Mouse (Mus musculus) hindbrain, postnatal 0 days (tissue): ENCODE measurements at regions not wholly inside any gene's neighbourhood (a gene's known extent, or its start where the extent isn't known, plus 50 kb on each side); places are given as distances from the start of the nearest gene placed in this dataset.

Experiments used
- ATAC-seq: fragments of 200-750 bp; cut with Nextera tagmentation; 2 replicates; pipeline ENCODE4 v1.8.0; 2017; ENCODE audit warnings: mild to moderate bottlenecking, moderate TSS enrichment, moderate library complexity
- DNase-seq: peaks from one replicate; pipeline ENCODE4 v3.0.0-alpha.2; 2015; ENCODE audit warnings: low spot score
- H3K27ac ChIP-seq: fragments of 300-500 bp; sonication (generic); 2 replicates; pipeline ENCODE4 v1.5.1; 2014; ENCODE audit warnings: mild to moderate bottlenecking
- H3K27me3 ChIP-seq: fragments of 300-500 bp; sonication (generic); 2 replicates; pipeline ENCODE4 v1.6.1; 2014; ENCODE audit warnings: low read length, mixed read lengths; ENCODE audit not compliant: insufficient read depth
- H3K36me3 ChIP-seq: fragments of 300-500 bp; sonication (generic); 2 replicates; pipeline ENCODE4 v1.6.1; 2014; ENCODE audit warnings: low read length, mixed read lengths; ENCODE audit not compliant: insufficient read depth
- H3K4me1 ChIP-seq: fragments of 300-500 bp; sonication (generic); 2 replicates; pipeline ENCODE4 v1.6.1; 2014; ENCODE audit warnings: antibody characterized with exemption, low read length, mixed read lengths; ENCODE audit not compliant: insufficient read depth
- H3K4me2 ChIP-seq: fragments of 300-500 bp; sonication (generic); 2 replicates; pipeline ENCODE4 v1.6.1; 2014; ENCODE audit warnings: low read depth, mild to moderate bottlenecking, low read length, moderate library complexity, mixed read lengths
- H3K4me3 ChIP-seq: fragments of 300-500 bp; sonication (generic); 2 replicates; pipeline ENCODE4 v1.5.1; 2014; ENCODE audit warnings: low read length
- H3K9ac ChIP-seq: fragments of 300-500 bp; sonication (generic); replicated peaks from 2 replicates; pipeline ENCODE4 v1.6.1; 2014; ENCODE audit warnings: mild to moderate bottlenecking, low read length, moderate library complexity, mixed read lengths
- H3K9me3 ChIP-seq: fragments of 300-500 bp; sonication (generic); 2 replicates; pipeline ENCODE4 v1.6.1; 2016; ENCODE audit warnings: low read length, mixed read lengths
- CTCF ChIP-seq: IDR thresholded peaks from 2 replicates; pipeline ENCODE4 v1.5.1; 2016; ENCODE audit warnings: antibody characterized with exemption, control low read depth, low read depth
- WGBS: fragments of 180-500 bp; shearing (Covaris S2); extraction: QIAGEN DNeasy Blood & Tissue Kit; methylation state at CpG from one replicate; pipeline ENCODE4 v1.1.7; 2014; 5-methylcytosine and 5-hydroxymethylcytosine counted together

DNA sequence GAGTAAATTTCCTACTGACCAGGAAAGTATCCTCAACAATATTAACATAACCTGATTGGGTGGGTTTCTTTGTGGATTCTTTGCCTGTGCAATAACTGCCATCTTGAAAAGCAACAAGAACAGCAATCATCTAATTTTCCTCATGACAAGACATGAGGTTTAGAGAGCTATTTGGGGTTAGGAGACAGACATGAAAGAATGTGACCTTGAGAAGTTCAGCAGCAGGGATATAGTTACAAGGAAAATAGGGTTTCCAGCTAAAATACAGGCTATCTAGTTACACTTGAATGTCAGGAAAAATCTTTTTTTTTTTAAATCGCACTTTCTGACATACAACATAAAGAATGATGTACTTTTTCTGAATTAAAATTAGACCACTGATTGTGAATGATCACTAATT lies 83.7 kb upstream of the Lama2 start:
- Histone ChIP-seq H3K4me3 (no peak overlapping the region), H3K9ac (no peak overlapping the region), H3K36me3 (no peaks in the 10 kb centered on the region), H3K27me3 (no peaks in the 10 kb centered on the region), H3K4me1 (no peaks in the 10 kb centered on the region), H3K9me3 (no peaks in the 10 kb centered on the region), H3K27ac (no peak overlapping the region), H3K4me2 (no peak overlapping the region)
- no peak for TF ChIP-seq CTCF
- ATAC-seq: no peak
- no peak for DNase-seq
- 72% methylated on average over 1 of the region's 1 CpGs for WGBS

DNA sequence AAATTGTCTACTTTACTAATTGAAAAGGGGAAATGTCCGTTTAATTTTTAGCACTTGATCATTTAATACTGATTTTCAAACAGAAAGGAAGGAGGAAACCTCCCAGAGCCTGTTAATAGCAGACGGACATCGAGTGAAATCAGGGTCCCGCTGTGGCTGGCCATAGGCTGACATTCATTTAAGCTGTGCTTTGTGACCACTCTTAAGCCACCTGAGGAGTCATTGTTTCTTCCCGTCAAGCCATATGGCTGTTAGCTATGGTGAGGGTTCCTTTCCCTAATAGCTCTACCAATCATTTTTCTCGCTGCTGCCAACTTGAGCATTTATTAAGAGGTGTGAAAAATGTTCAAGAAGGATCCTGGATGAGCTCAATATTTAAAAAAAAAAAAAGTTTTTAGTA lies 78.7 kb upstream of the Lama2 start:
- H3K4me3 ChIP-seq: no peak overlapping the region
- no peak for DNase-seq
- no peak overlapping the region for H3K27ac ChIP-seq
- no peaks in the 10 kb centered on the region for H3K4me1 ChIP-seq
- no peaks in the 10 kb centered on the region for H3K36me3 ChIP-seq
- TF ChIP-seq CTCF: no peak
- WGBS: 24% methylated on average over 6 of the region's 6 CpGs
- no peaks in the 10 kb centered on the region for H3K9me3 ChIP-seq
- no peak overlapping the region for H3K9ac ChIP-seq
- ATAC-seq: no peak
- H3K4me2 ChIP-seq: no peak overlapping the region
- no peaks in the 10 kb centered on the region for H3K27me3 ChIP-seq

DNA sequence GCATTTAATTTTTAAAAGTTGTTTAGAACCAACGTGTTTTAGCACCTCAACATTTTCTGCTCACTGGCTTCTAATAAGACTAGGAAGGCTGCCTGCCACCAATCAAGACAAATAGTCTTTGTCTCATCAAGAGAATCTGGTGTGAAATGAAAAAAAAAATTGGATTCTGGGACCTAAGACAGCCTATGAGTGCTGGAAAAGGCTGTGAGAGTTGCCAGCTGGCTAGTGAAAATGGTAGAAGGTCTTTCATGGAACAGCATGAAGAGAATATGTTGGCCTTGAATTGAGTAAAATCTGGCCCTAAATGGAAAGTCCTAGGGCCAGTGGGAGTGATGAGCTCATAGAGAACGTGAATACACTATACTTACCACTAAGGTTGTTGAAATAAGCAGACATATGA lies 61.8 kb upstream of the Lama2 start:
- no peak overlapping the region for H3K9ac ChIP-seq
- no peak for TF ChIP-seq CTCF
- DNase-seq (peak; percentile 11), ATAC-seq (no peak)
- H3K9me3 ChIP-seq: no peaks in the 10 kb centered on the region
- H3K27me3 ChIP-seq: no peaks in the 10 kb centered on the region
- no peak overlapping the region for H3K4me2 ChIP-seq
- no peak overlapping the region for H3K4me3 ChIP-seq
- no peaks in the 10 kb centered on the region for H3K36me3 ChIP-seq
- no peak overlapping the region for H3K27ac ChIP-seq
- 63% methylated on average over 2 of the region's 2 CpGs for WGBS
- H3K4me1 ChIP-seq: no peaks in the 10 kb centered on the region

DNA sequence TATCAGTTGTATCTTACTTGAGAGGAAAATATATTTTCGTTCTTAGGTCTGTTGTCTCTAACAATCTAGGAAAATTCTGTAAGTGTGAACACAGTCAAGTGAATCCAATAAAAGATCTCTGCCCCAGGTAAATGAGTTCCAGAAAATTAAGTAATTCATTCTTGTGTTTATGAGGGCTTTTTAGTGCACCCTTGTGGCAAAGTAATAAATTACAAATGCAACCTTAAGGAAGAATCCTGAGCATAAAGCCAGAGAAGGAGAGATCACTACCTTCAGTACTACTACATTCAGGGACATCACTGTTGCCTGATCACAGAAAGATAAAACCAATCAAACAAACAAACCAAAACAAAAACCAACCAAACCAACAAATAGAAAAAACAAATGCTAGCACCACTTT lies 56.0 kb upstream of the Lama2 start:
- Histone ChIP-seq H3K9me3 (no peaks in the 10 kb centered on the region), H3K4me3 (no peak overlapping the region), H3K9ac (no peak overlapping the region), H3K4me2 (no peak overlapping the region), H3K36me3 (no peaks in the 10 kb centered on the region), H3K27ac (no peak overlapping the region), H3K27me3 (no peaks in the 10 kb centered on the region), H3K4me1 (no peaks in the 10 kb centered on the region)
- ATAC-seq: no peak
- WGBS: 80% methylated on average over 1 of the region's 1 CpGs
- peak; percentile 40 for TF ChIP-seq CTCF
- peak; percentile 31 for DNase-seq

DNA sequence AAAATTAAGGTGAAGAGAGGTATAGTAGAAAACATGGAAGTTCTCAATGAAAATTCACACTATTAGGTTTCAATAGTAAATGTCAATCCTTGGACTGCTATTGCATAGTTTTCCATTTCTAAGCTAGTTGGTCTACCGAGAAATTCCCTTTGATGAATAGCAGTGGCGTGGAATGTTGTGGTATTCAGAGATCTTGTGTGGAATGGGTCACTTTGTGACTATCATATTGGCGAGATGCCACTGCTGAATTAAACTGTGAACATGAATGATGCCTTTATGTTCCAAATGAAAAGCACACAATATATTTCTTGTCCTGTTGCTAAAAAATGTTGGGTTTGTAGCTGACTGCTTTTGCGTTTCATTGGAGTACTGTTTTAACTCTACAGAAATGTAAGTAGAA lies 54.8 kb upstream of the Lama2 start:
- no peak for TF ChIP-seq CTCF
- WGBS: 64% methylated on average over 4 of the region's 4 CpGs
- no peak overlapping the region for H3K4me3 ChIP-seq

More for the DNA sequence above, 54.8 kb upstream of the Lama2 start:
- Histone ChIP-seq H3K4me1 (no peaks in the 10 kb centered on the region), H3K9ac (no peak overlapping the region), H3K36me3 (no peaks in the 10 kb centered on the region), H3K4me2 (no peak overlapping the region), H3K27me3 (no peaks in the 10 kb centered on the region), H3K9me3 (no peaks in the 10 kb centered on the region), H3K27ac (no peak overlapping the region)
- DNase-seq (no peak), ATAC-seq (no peak)
